Mouse (Mus musculus): ENCODE data around the gene Nubpl. TPM values are rescaled to one million over a fixed set of nuclear protein-coding genes. Genes with fewer than 3 reads are reported as not detected.

Gene Nubpl
- polyA plus RNA-seq, 1 experiment from 2014 or later: 6.3 TPM

DNA sequence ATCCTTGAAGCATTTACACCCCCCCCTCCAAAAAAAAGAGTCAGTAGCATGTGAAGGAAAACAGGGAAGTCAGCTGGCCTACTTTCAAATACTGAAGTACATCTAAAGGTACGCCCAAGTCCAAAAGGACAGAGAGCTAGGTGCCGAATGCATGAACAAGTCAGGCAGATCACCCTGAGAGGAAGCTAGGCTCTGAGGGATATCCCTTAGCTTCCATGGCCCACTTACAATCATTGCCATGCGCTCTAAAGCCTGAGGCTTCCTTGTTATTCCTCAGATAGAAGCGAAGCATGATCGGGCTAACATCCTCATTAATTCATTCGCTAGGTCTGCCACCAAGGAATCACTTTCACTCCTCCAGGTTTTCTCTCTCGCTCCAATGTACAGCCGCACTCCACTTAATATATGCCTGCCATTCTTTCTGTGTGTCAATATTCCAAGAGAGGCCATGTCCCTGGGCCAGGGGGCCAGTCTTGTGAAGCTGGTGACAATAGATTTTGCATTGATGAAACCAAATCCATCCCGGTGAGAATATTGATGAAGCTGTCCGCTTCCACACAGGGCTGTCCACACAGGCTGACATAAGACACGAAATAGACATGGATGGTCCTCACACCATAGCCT lies 237.7 kb downstream of the Nubpl start:
- H3K9me3 ChIP-seq (ENCODE audit: control insufficient read depth, low read length): no peaks in the 10 kb centered on the region
- H3K9ac ChIP-seq: no peak overlapping the region
- WGBS: 59% methylated on average over 11 of the region's 11 CpGs
- no peak overlapping the region for H3K4me3 ChIP-seq (replicated peaks; ENCODE audit: low read length)
- H3K4me1 ChIP-seq (replicated peaks; ENCODE audit: control insufficient read depth, insufficient read depth, low read length): 0 out of 2 replicates have a peak, but pooled peaks cover 2% of the 10 kb centered on the region
- H3K27ac ChIP-seq: no peak overlapping the region
- no peaks in the 10 kb centered on the region for H3K27me3 ChIP-seq (ENCODE audit: control insufficient read depth, insufficient read depth, low read length)
- DNase-seq (ENCODE audit: low spot score) (no peak), ATAC-seq (ENCODE audit: low FRiP score) (no peak)
- no peaks in the 10 kb centered on the region for H3K36me3 ChIP-seq (replicated peaks; ENCODE audit: control insufficient read depth, insufficient read depth)
- H3K4me2 ChIP-seq (replicated peaks): no peak overlapping the region

DNA sequence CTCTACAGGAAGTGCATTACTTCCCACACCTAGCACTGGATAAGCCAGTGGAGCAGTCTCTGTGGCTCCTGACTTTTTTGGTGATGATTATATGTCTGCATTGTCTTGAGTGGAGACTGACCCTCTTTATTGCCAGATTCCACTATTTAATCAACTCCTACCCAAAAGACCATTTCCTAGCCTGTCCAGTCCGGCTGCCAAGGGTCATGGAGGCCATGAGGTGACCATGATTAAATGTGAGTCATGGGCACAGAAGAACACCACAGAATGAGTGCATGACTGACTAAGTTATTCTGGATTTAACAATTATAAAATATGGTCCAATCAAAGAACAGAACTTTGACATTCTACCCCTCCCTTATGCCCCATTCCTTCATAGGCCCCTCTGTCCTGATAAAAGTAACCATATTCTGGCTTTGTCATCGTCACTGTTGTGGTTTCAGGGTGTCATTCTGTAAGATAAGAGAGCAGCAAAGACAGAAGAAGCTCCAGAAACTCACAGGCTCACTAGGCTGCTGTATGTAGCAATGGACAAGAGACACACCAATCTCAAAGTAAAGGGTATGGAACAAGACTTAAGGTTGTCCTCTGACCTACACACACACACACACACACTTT lies 240.7 kb downstream of the Nubpl start:
- DNase-seq (ENCODE audit: low spot score) (no peak), ATAC-seq (ENCODE audit: low FRiP score) (no peak)
- Histone ChIP-seq H3K9me3 (ENCODE audit: control insufficient read depth, low read length) (no peaks in the 10 kb centered on the region), H3K4me2 (replicated peaks) (no peak overlapping the region), H3K4me1 (replicated peaks; ENCODE audit: control insufficient read depth, insufficient read depth, low read length) (0 out of 2 replicates have a peak, but pooled peaks cover 2% of the 10 kb centered on the region), H3K9ac (no peak overlapping the region), H3K4me3 (replicated peaks; ENCODE audit: low read length) (no peak overlapping the region), H3K27ac (no peak overlapping the region), H3K36me3 (replicated peaks; ENCODE audit: control insufficient read depth, insufficient read depth) (no peaks in the 10 kb centered on the region), H3K27me3 (ENCODE audit: control insufficient read depth, insufficient read depth, low read length) (no peaks in the 10 kb centered on the region)
- WGBS: 80% methylated on average over 2 of the region's 2 CpGs

DNA sequence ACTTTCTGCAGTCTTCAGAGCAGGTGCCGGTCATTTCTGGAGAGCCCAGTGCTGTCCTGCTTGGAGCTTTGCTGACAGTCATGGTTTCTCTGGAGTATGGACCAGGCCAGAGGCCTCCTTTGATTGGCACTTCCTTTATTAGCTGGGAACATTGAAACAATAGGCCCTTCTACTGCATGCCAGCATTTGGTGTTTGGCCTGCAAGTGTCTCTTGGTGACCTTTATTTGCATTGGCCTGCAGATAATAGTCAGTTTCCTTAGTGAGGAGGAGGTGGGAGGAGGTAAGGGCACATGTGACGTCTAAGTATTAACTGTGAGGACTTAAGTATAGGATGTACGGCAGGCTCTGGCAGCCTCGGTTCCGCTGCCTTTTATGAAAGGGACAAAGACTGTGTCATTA lies 249.1 kb downstream of the Nubpl start:
- DNase-seq (ENCODE audit: low spot score) (no peak), ATAC-seq (ENCODE audit: low FRiP score) (peak; percentile 43; the same call in 1 of the 2 replicates)
- Histone ChIP-seq H3K9ac (no peak overlapping the region), H3K27ac (no peak overlapping the region), H3K36me3 (replicated peaks; ENCODE audit: control insufficient read depth, insufficient read depth) (no peaks in the 10 kb centered on the region), H3K4me1 (replicated peaks; ENCODE audit: control insufficient read depth, insufficient read depth, low read length) (no peaks in the 10 kb centered on the region), H3K9me3 (ENCODE audit: control insufficient read depth, low read length) (no peaks in the 10 kb centered on the region), H3K27me3 (ENCODE audit: control insufficient read depth, insufficient read depth, low read length) (no peaks in the 10 kb centered on the region), H3K4me2 (replicated peaks) (no peak overlapping the region), H3K4me3 (replicated peaks; ENCODE audit: low read length) (no peak overlapping the region)
- WGBS: 19% methylated on average over 5 of the region's 5 CpGs

DNA sequence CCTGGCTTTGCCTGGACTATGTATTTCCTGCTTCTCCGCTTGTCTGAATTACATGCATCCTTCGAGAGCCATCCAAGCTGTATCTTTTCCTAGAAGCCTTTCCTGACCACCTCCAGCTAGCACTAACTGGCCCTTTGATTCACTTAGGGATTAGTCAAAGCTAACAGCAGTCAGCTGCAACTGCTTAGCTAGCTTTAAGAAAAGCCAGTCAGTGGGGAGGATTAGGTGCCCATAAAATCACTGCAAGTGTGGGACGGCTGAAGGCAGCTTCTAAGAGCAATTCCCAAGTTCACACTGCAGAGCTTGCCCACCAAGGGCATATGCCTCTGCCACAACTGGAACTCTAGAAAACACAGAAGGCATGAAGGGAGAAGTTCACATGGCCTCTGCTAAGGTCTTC lies 252.7 kb downstream of the Nubpl start:
- no peak overlapping the region for H3K9ac ChIP-seq
- H3K27me3 ChIP-seq (ENCODE audit: control insufficient read depth, insufficient read depth, low read length): no peaks in the 10 kb centered on the region
- H3K4me1 ChIP-seq (replicated peaks; ENCODE audit: control insufficient read depth, insufficient read depth, low read length): no peaks in the 10 kb centered on the region
- no peak for DNase-seq (ENCODE audit: low spot score)
- no peak overlapping the region for H3K4me2 ChIP-seq (replicated peaks)
- no peak overlapping the region for H3K27ac ChIP-seq
- no peaks in the 10 kb centered on the region for H3K9me3 ChIP-seq (ENCODE audit: control insufficient read depth, low read length)
- H3K36me3 ChIP-seq (replicated peaks; ENCODE audit: control insufficient read depth, insufficient read depth): no peaks in the 10 kb centered on the region
- no peak for ATAC-seq (ENCODE audit: low FRiP score)
- 84% methylated on average over 3 of the region's 3 CpGs for WGBS
- H3K4me3 ChIP-seq (replicated peaks; ENCODE audit: low read length): no peak overlapping the region

DNA sequence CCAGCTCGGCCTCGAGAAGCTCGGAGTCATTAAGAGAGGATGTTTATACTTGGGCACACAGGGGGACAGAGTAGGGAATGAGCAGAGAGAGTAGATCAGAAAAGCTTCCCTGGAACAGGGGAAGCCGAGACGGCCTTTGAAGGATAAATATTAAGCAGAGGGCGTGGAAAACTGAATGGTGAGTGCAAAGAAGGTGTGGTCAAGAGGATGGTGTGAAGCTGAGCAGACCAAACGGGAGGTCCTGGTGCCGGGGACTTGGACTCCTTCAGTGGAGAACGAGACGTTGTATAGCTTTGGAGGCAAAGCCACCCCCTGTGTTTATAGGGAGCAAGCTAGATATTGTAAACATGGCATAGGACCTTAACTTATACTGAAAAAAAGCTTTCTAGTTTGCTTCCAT lies 261.9 kb downstream of the Nubpl start:
- no peak for DNase-seq (ENCODE audit: low spot score)

DNA sequence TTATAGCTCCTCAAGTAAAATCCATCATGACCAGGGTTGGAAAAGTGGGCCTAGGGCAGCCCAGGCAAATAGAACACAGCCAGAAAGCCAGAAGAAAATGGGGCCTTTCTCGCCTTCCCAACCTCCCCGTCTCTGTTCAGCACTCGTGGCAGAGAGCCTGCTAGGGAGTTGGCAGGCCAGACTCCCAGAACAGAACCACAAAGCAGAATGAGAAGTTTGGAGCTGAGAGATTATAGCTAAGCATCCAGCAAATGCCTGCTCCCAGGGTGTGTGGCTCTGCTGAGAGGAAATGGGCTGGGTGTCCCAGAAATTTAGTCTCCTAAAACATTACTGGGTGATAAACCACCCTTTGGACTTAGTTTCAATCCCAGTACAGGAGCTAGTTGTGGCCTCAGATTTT lies 262.6 kb downstream of the Nubpl start:
- no peaks in the 10 kb centered on the region for H3K36me3 ChIP-seq (replicated peaks; ENCODE audit: control insufficient read depth, insufficient read depth)
- no peak overlapping the region for H3K4me2 ChIP-seq (replicated peaks)
- H3K9ac ChIP-seq: no peak overlapping the region
- no peak overlapping the region for H3K27ac ChIP-seq
- DNase-seq (ENCODE audit: low spot score) (no peak), ATAC-seq (ENCODE audit: low FRiP score) (no peak)
- no peak overlapping the region for H3K4me3 ChIP-seq (replicated peaks; ENCODE audit: low read length)
- H3K4me1 ChIP-seq (replicated peaks; ENCODE audit: control insufficient read depth, insufficient read depth, low read length): no peaks in the 10 kb centered on the region; the same call in 1 of the 2 replicates
- 76% methylated on average over 3 of the region's 3 CpGs for WGBS
- H3K27me3 ChIP-seq (ENCODE audit: control insufficient read depth, insufficient read depth, low read length): no peaks in the 10 kb centered on the region
- no peaks in the 10 kb centered on the region for H3K9me3 ChIP-seq (ENCODE audit: control insufficient read depth, low read length)

More for the DNA sequence above, 261.9 kb downstream of the Nubpl start:
- WGBS: 86% methylated on average over 10 of the region's 10 CpGs
- Histone ChIP-seq H3K9ac (no peak overlapping the region), H3K9me3 (ENCODE audit: control insufficient read depth, low read length) (no peaks in the 10 kb centered on the region), H3K4me1 (replicated peaks; ENCODE audit: control insufficient read depth, insufficient read depth, low read length) (no peaks in the 10 kb centered on the region; the same call in 1 of the 2 replicates), H3K27me3 (ENCODE audit: control insufficient read depth, insufficient read depth, low read length) (no peaks in the 10 kb centered on the region), H3K36me3 (replicated peaks; ENCODE audit: control insufficient read depth, insufficient read depth) (no peaks in the 10 kb centered on the region), H3K4me3 (replicated peaks; ENCODE audit: low read length) (no peak overlapping the region), H3K27ac (no peak overlapping the region), H3K4me2 (replicated peaks) (no peak overlapping the region)
- no peak for ATAC-seq (ENCODE audit: low FRiP score)

DNA sequence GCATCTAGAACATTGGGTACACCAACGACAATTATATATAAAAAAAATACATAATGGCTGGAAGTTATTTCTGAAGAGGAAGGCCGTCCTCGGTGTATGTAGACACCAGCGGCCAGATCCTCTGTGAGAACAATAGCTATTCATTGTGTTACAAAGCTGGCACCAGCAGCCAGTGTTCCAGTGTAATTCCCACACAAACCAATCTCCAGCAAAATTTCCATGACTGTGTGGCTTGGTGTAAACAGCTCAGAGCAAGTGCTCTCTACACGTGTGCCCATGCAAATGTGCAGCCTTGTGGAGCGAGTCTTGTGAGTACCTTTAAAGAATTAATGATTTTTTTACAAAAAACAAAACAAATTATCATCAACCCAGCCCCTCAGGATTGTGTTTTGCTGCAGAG lies 263.7 kb downstream of the Nubpl start:
- Histone ChIP-seq H3K27ac (no peak overlapping the region), H3K9ac (no peak overlapping the region), H3K4me3 (replicated peaks; ENCODE audit: low read length) (no peak overlapping the region), H3K27me3 (ENCODE audit: control insufficient read depth, insufficient read depth, low read length) (no peaks in the 10 kb centered on the region), H3K36me3 (replicated peaks; ENCODE audit: control insufficient read depth, insufficient read depth) (no peaks in the 10 kb centered on the region), H3K4me2 (replicated peaks) (no peak overlapping the region), H3K4me1 (replicated peaks; ENCODE audit: control insufficient read depth, insufficient read depth, low read length) (no peaks in the 10 kb centered on the region; the same call in 1 of the 2 replicates), H3K9me3 (ENCODE audit: control insufficient read depth, low read length) (no peaks in the 10 kb centered on the region)
- DNase-seq (ENCODE audit: low spot score) (no peak), ATAC-seq (ENCODE audit: low FRiP score) (no peak)
- WGBS: 23% methylated on average over 6 of the region's 6 CpGs

Other genes with a start within 250 kb of the Nubpl start
- 8.3 and 9.4 TPM in 2 replicates for gene Heatr5a, start 126.4 kb upstream of the Nubpl start, polyA plus RNA-seq (2014; fragmentation: Nextera tagmentation; extraction: Ambion mirVana)
- gene Dtd2, start 91.2 kb upstream of the Nubpl start, polyA plus RNA-seq (2014; fragmentation: Nextera tagmentation; extraction: Ambion mirVana): 19.4 and 21.7 TPM in 2 replicates
- gene Gpr33, start 69.7 kb upstream of the Nubpl start, polyA plus RNA-seq (2014; fragmentation: Nextera tagmentation; extraction: Ambion mirVana): not detected in 2 replicates